Mouse (Mus musculus) retina, postnatal 7 days (tissue): ENCODE measurements around the gene Dlgap4.

Experiments used
- DNase-seq: peaks from one replicate; pipeline ENCODE4 v3.0.0-alpha.2; 2012; ENCODE audit warnings: low read depth, low spot score

Dlgap4 gene

GRCm38 (mm10) chr2:156716683-156717082 is 103.2 kb downstream of the Dlgap4 start:
- no peak for DNase-seq

GRCm38 (mm10) chr2:156717320-156718281 is 104.1 kb downstream of the Dlgap4 start:
- DNase-seq = peak; percentile 70

GRCm38 (mm10) chr2:156718793-156719192 is 105.3 kb downstream of the Dlgap4 start:
- DNase-seq = no peak

- no peak for DNase-seq
Observed at GRCm38 (mm10) chr2:156719549-156720312, 106.2 kb downstream of the Dlgap4 start.

GRCm38 (mm10) chr2:156720313-156720674 is 106.8 kb downstream of the Dlgap4 start:
- DNase-seq = no peak

- peak; percentile 89 for DNase-seq
Observed at GRCm38 (mm10) chr2:156720675-156721553, 107.4 kb downstream of the Dlgap4 start.

GRCm38 (mm10) chr2:156721554-156722070 is 108.1 kb downstream of the Dlgap4 start:
- DNase-seq = no peak

- no peak for DNase-seq
Observed at GRCm38 (mm10) chr2:156722071-156722575, 108.6 kb downstream of the Dlgap4 start.

- DNase-seq = no peak
Observed at GRCm38 (mm10) chr2:156722752-156723151, 109.2 kb downstream of the Dlgap4 start.

GRCm38 (mm10) chr2:156723899-156724523 is 110.5 kb downstream of the Dlgap4 start:
- DNase-seq = no peak

- DNase-seq = no peak
Observed at GRCm38 (mm10) chr2:156724871-156725270, 111.4 kb downstream of the Dlgap4 start.

- DNase-seq = no peak
Observed at GRCm38 (mm10) chr2:156726344-156726743, 112.8 kb downstream of the Dlgap4 start.

GRCm38 (mm10) chr2:156726878-156727277 is 113.4 kb downstream of the Dlgap4 start:
- DNase-seq = no peak

- no peak for DNase-seq
Observed at GRCm38 (mm10) chr2:156729537-156730469, 116.3 kb downstream of the Dlgap4 start.

- no peak for DNase-seq
Observed at GRCm38 (mm10) chr2:156730501-156730921, 117.0 kb downstream of the Dlgap4 start.

- DNase-seq = no peak
Observed at GRCm38 (mm10) chr2:156731592-156731991, 118.1 kb downstream of the Dlgap4 start.

- no peak for DNase-seq
Observed at GRCm38 (mm10) chr2:156732109-156732508, 118.6 kb downstream of the Dlgap4 start.

- no peak for DNase-seq
Observed at GRCm38 (mm10) chr2:156735761-156736335, 122.3 kb downstream of the Dlgap4 start.

GRCm38 (mm10) chr2:156736846-156737245 is 123.3 kb downstream of the Dlgap4 start:
- no peak for DNase-seq
